Mouse (Mus musculus): ENCODE results near the gene Gm43552.
A peak's percentile ranks its signal among the peaks of the same experiment; 100 is the strongest.

DNA sequence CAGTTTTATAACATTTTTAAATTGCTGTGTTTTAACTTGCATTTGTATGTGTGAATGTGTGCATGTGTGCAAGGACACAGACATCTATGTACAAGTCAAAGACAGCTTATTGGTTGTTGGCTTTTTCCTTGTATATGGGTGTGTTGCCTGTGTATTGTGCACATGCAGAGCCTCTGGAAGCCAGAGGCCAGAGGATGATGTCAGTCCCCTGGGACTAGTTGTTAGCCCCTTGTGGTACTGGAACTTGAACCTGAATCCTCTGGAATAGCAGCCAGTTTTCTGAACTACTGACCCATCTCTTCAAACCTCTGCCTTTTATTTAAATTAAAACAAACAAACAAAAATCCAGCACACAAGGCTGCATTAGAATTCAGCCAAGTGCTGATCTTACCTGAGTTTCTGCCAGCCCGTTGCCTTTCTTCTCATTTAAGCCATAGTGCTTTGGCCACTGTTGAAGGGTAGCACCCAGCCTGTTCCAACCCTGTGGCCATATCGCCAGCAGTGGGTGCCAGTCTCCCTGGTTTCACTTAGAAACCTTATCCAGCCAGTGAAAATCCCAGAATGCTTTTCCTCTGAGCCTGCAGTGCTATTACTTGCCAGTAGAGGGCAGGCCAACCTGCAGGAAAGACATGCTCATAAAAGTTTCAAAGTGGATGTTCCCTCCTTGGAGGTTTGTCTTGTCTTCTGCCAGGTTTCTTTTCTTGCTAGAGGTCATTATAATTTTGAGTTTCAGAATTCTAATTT lies 91.2 kb downstream of the Gm43552 start:
- TF ChIP-seq CTCF (IDR thresholded peaks at IDR 0.05; ENCODE audit: low read depth), result peak; percentile 96
- TF ChIP-seq EP300 (IDR thresholded peaks at IDR 0.05; ENCODE audit: low read depth), result peak; percentile 8; the same call in 1 of the 2 replicates
